Mouse (Mus musculus) neural tube, embryonic 11.5 days (tissue): ENCODE data around the gene B3gat3. TPM values are rescaled to one million over a fixed set of nuclear protein-coding genes. Genes with fewer than 3 reads are reported as not detected.
A peak's percentile ranks its signal among the peaks of the same experiment; 100 is the strongest.

ENCODE experiments used
- ATAC-seq: fragments of 200-750 bp; cut with Nextera tagmentation; 2 replicates; pipeline ENCODE4 v1.8.0; 2017; ENCODE audit warnings: moderate number of reproducible peaks, mild to moderate bottlenecking, moderate TSS enrichment, moderate library complexity; ENCODE audit not compliant: insufficient read depth, low FRiP score, low TSS enrichment
- DNase-seq: peaks from one replicate; pipeline ENCODE4 v3.0.0-alpha.2; 2015; ENCODE audit warnings: low spot score
- H3K27ac ChIP-seq: fragments of 300-500 bp; sonication (generic); 2 replicates; pipeline ENCODE4 v1.5.1; 2014; ENCODE audit warnings: low read depth, mild to moderate bottlenecking, low read length
- H3K27me3 ChIP-seq: fragments of 300-500 bp; sonication (generic); 2 replicates; pipeline ENCODE4 v1.6.1; 2014; ENCODE audit warnings: mild to moderate bottlenecking, low read length, mixed read lengths; ENCODE audit not compliant: control insufficient read depth, insufficient read depth
- H3K36me3 ChIP-seq: fragments of 300-500 bp; sonication (generic); 2 replicates; pipeline ENCODE4 v1.6.1; 2014; ENCODE audit warnings: mild to moderate bottlenecking, low read length, moderate library complexity, mixed read lengths; ENCODE audit not compliant: control insufficient read depth, insufficient read depth
- H3K4me1 ChIP-seq: fragments of 300-500 bp; sonication (generic); 2 replicates; pipeline ENCODE4 v1.6.1; 2014; ENCODE audit warnings: low read length, mixed read lengths; ENCODE audit not compliant: control insufficient read depth, insufficient read depth
- H3K4me2 ChIP-seq: fragments of 300-500 bp; sonication (generic); 2 replicates; pipeline ENCODE4 v1.6.1; 2014; ENCODE audit warnings: low read depth, mild to moderate bottlenecking, moderate library complexity
- H3K4me3 ChIP-seq: fragments of 300-500 bp; sonication (generic); 2 replicates; pipeline ENCODE4 v1.5.1; 2014; ENCODE audit warnings: low read depth, low read length
- H3K9ac ChIP-seq: fragments of 300-500 bp; sonication (generic); 2 replicates; pipeline ENCODE4 v1.6.1; 2014; ENCODE audit warnings: mild to moderate bottlenecking, low read length
- H3K9me3 ChIP-seq: fragments of 300-500 bp; sonication (generic); 2 replicates; pipeline ENCODE4 v1.6.1; 2016; ENCODE audit warnings: low read length; ENCODE audit not compliant: control insufficient read depth
- WGBS: fragments of 180-500 bp; shearing (Covaris S2); extraction: QIAGEN DNeasy Blood & Tissue Kit; methylation state at CpG from one replicate; pipeline ENCODE4 v1.1.7; 2014; 5-methylcytosine and 5-hydroxymethylcytosine counted together
- polyA plus RNA-seq: library from polyadenylated mRNA; unstranded; fragments of >200 nt; fragmentation: Nextera tagmentation; extraction: Ambion mirVana; gene quantifications from 2 replicates; pipeline ENCODE4 v1.2.1, GENCODE M21; 2014

Gene B3gat3
- polyA plus RNA-seq, 1 experiment from 2014 or later = 59.0 TPM

- ATAC-seq = no peak
- peaks cover 5% of the 10 kb centered on the region; the same call in 1 of the 2 replicates for H3K4me1 ChIP-seq
- 83% methylated on average over 7 of the region's 7 CpGs for WGBS
- no peak for DNase-seq
- H3K9ac ChIP-seq = no peak overlapping the region; the same call in 1 of the 2 replicates
- H3K27me3 ChIP-seq = no peaks in the 10 kb centered on the region
- no peak overlapping the region for H3K27ac ChIP-seq
- no peaks in the 10 kb centered on the region for H3K9me3 ChIP-seq
- no peak overlapping the region; the same call in 1 of the 2 replicates for H3K4me2 ChIP-seq
- H3K4me3 ChIP-seq = no peak overlapping the region
- H3K36me3 ChIP-seq = peaks cover 4% of the 10 kb centered on the region
These were observed 10.6 kb downstream of the B3gat3 start for GRCm38 (mm10) chr19:8930771-8931170.

- no peak overlapping the region for H3K4me2 ChIP-seq
- H3K36me3 ChIP-seq = no peaks in the 10 kb centered on the region
- ATAC-seq = no peak
- H3K27ac ChIP-seq = no peak overlapping the region
- 0 out of 2 replicates have a peak, but pooled peaks cover 3% of the 10 kb centered on the region for H3K4me1 ChIP-seq
- no peak for DNase-seq
- H3K27me3 ChIP-seq = no peaks in the 10 kb centered on the region
- 94% methylated on average over 2 of the region's 2 CpGs for WGBS
- no peak overlapping the region for H3K9ac ChIP-seq
- H3K4me3 ChIP-seq = no peak overlapping the region
- H3K9me3 ChIP-seq = no peaks in the 10 kb centered on the region
These were observed 16.6 kb downstream of the B3gat3 start for GRCm38 (mm10) chr19:8936736-8937135.

GRCm38 (mm10) chr19:8940526-8941133 lies 20.5 kb downstream of the B3gat3 start:
- no peaks in the 10 kb centered on the region for H3K27me3 ChIP-seq
- H3K9ac ChIP-seq = peak overlapping the region; percentile 99; the same call in 1 of the 2 replicates
- H3K36me3 ChIP-seq = peaks cover 6% of the 10 kb centered on the region
- ATAC-seq = no peak
- peak overlapping the region; percentile 42 for H3K4me2 ChIP-seq
- H3K4me3 ChIP-seq = 0 out of 2 replicates have a peak overlapping the region, but pooled peaks have one; percentile 6
- no peak for DNase-seq
- H3K9me3 ChIP-seq = no peaks in the 10 kb centered on the region
- WGBS = 77% methylated on average over 15 of the region's 15 CpGs
- no peak overlapping the region for H3K27ac ChIP-seq
- H3K4me1 ChIP-seq = peaks cover 9% of the 10 kb centered on the region; the same call in 1 of the 2 replicates

GRCm38 (mm10) chr19:8941136-8941514 lies 21.0 kb downstream of the B3gat3 start:
- Histone ChIP-seq H3K27ac (peak overlapping the region; percentile 98), H3K36me3 (peaks cover 9% of the 10 kb centered on the region), H3K27me3 (no peaks in the 10 kb centered on the region), H3K4me1 (peaks cover 9% of the 10 kb centered on the region; the same call in 1 of the 2 replicates), H3K9ac (peak overlapping the region; percentile 99), H3K4me2 (peak overlapping the region; percentile 42), H3K9me3 (no peaks in the 10 kb centered on the region), H3K4me3 (peak overlapping the region; percentile 96)
- ATAC-seq (peak; percentile 46; the same call in 1 of the 2 replicates), DNase-seq (no peak)
- WGBS = 25% methylated on average over 10 of the region's 10 CpGs

GRCm38 (mm10) chr19:8941515-8942217 lies 21.5 kb downstream of the B3gat3 start, which contains the start of gene Mta2:
TSS of gene Mta2 (plus strand) at chr19:8941875.
- Histone ChIP-seq H3K4me1 (peaks cover 9% of the 10 kb centered on the region; the same call in 1 of the 2 replicates), H3K9me3 (no peaks in the 10 kb centered on the region), H3K4me2 (peak within 1 kb of the TSS; percentile 42), H3K9ac (peak within 1 kb of the TSS; percentile 99), H3K36me3 (peaks cover 13% of the 10 kb centered on the region), H3K27me3 (no peaks in the 10 kb centered on the region), H3K4me3 (peak within 1 kb of the TSS; percentile 96), H3K27ac (peak within 1 kb of the TSS; percentile 98)
- under 1% methylated on average over 64 of the region's 64 CpGs for WGBS
- DNase-seq (peak; percentile 98), ATAC-seq (peak; percentile 95)

- peaks cover 9% of the 10 kb centered on the region; the same call in 1 of the 2 replicates for H3K4me1 ChIP-seq
- H3K27me3 ChIP-seq = no peaks in the 10 kb centered on the region
- peak overlapping the region; percentile 42 for H3K4me2 ChIP-seq
- peaks cover 18% of the 10 kb centered on the region for H3K36me3 ChIP-seq
- peak overlapping the region; percentile 99 for H3K9ac ChIP-seq
- WGBS = under 1% methylated on average over 46 of the region's 46 CpGs
- H3K4me3 ChIP-seq = peak overlapping the region; percentile 96
- peak overlapping the region; percentile 98 for H3K27ac ChIP-seq
- no peak for DNase-seq
- no peaks in the 10 kb centered on the region for H3K9me3 ChIP-seq
- ATAC-seq = peak; percentile 61
These were observed 22.2 kb downstream of the B3gat3 start for GRCm38 (mm10) chr19:8942276-8942964.

- H3K36me3 ChIP-seq = peaks cover 20% of the 10 kb centered on the region
- H3K4me2 ChIP-seq = peak overlapping the region; percentile 42
- DNase-seq = no peak
- no peak overlapping the region for H3K27ac ChIP-seq
- H3K9ac ChIP-seq = peak overlapping the region; percentile 99
- 67% methylated on average over 2 of the region's 2 CpGs for WGBS
- H3K4me1 ChIP-seq = peaks cover 9% of the 10 kb centered on the region; the same call in 1 of the 2 replicates
- H3K4me3 ChIP-seq = peak overlapping the region; percentile 96
- H3K9me3 ChIP-seq = no peaks in the 10 kb centered on the region
- H3K27me3 ChIP-seq = no peaks in the 10 kb centered on the region
- no peak for ATAC-seq
These were observed 22.9 kb downstream of the B3gat3 start for GRCm38 (mm10) chr19:8943047-8943446.

GRCm38 (mm10) chr19:8944062-8944461 lies 23.9 kb downstream of the B3gat3 start:
- WGBS = 82% methylated on average over 5 of the region's 5 CpGs
- DNase-seq (no peak), ATAC-seq (no peak)
- Histone ChIP-seq H3K4me3 (no peak overlapping the region; the same call in 1 of the 2 replicates), H3K27ac (no peak overlapping the region), H3K9me3 (no peaks in the 10 kb centered on the region), H3K36me3 (peaks cover 28% of the 10 kb centered on the region), H3K4me1 (peaks cover 9% of the 10 kb centered on the region; the same call in 1 of the 2 replicates), H3K4me2 (no peak overlapping the region), H3K27me3 (no peaks in the 10 kb centered on the region), H3K9ac (no peak overlapping the region)
